Mouse (Mus musculus): ENCODE results near the gene Exd1. TPM values are rescaled to one million over a fixed set of nuclear protein-coding genes. Genes with fewer than 3 reads are reported as not detected.

The Exd1 gene
- total RNA-seq, 1 experiment: 2.0 TPM

DNA sequence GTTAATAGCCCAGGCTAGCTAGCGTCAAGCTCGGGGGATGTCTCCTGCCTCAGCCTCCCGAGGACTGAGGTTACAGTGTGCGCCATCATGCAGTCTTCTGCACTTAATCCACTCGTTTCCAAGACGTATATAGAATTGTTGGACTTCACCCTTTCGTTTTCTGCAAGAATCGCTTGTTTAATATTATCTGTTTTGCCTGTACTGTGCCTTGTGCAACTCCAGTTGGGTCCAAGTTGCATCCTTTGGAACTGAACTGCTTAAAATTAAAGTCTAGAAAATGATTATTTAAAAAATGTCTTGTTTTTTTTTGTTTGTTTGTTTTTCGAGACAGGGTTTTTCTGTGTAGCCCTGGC is 69.1 kb downstream of the Exd1 start:
- TF ChIP-seq CHD2 (IDR thresholded peaks at IDR 0.05; ENCODE audit: low read depth, low read length): no peak
- no peak for TF ChIP-seq MAFK (IDR thresholded peaks at IDR 0.05; ENCODE audit: insufficient read depth, low read depth, low read length)
- no peak for TF ChIP-seq ZC3H11A (IDR thresholded peaks at IDR 0.05; ENCODE audit: borderline replicate concordance, low read depth, low read length)
- TF ChIP-seq ZNF384 (IDR thresholded peaks at IDR 0.05; ENCODE audit: low read depth, low read length): no peak
- no peak for TF ChIP-seq HCFC1 (IDR thresholded peaks at IDR 0.05; ENCODE audit: borderline replicate concordance, insufficient read depth, low read length)
- in situ Hi-C loops (cut with MboI; ENCODE audit: low sequenced_read_pairs in 2 of 2, unreplicated experiment in 2 of 2): no loop called here
- no peak for DNase-seq (ENCODE audit: low read depth, low spot score)
- Histone ChIP-seq H3K9ac (ENCODE audit: insufficient read depth, low read depth, low read length, poor library complexity, severe bottlenecking) (peak overlapping the region; percentile 94), H3K4me1 (ENCODE audit: control insufficient read depth in 2 of 2, insufficient read depth in 2 of 2, low read length in 2 of 2, poor library complexity in 1 of 2) (peaks cover 2 to 6% of the 10 kb centered on the region in 2 experiments; a peak in 3 of 4 replicates), H3K27ac (ENCODE audit: insufficient read depth, low read depth, low read length, poor library complexity, severe bottlenecking) (peak overlapping the region; percentile 93), H3K36me3 (ENCODE audit: control insufficient read depth, insufficient read depth, low read length, poor library complexity, severe bottlenecking) (no peaks in the 10 kb centered on the region), H3K4me3 (ENCODE audit: insufficient read depth in 1 of 2, low read depth in 1 of 2, low read length in 2 of 2, poor library complexity in 1 of 2, severe bottlenecking in 1 of 2) (peak overlapping the region; percentile 80 to 82), H3K9me3 (ENCODE audit: control insufficient read depth, insufficient read depth, low read depth, low read length) (no peaks in the 10 kb centered on the region)

DNA sequence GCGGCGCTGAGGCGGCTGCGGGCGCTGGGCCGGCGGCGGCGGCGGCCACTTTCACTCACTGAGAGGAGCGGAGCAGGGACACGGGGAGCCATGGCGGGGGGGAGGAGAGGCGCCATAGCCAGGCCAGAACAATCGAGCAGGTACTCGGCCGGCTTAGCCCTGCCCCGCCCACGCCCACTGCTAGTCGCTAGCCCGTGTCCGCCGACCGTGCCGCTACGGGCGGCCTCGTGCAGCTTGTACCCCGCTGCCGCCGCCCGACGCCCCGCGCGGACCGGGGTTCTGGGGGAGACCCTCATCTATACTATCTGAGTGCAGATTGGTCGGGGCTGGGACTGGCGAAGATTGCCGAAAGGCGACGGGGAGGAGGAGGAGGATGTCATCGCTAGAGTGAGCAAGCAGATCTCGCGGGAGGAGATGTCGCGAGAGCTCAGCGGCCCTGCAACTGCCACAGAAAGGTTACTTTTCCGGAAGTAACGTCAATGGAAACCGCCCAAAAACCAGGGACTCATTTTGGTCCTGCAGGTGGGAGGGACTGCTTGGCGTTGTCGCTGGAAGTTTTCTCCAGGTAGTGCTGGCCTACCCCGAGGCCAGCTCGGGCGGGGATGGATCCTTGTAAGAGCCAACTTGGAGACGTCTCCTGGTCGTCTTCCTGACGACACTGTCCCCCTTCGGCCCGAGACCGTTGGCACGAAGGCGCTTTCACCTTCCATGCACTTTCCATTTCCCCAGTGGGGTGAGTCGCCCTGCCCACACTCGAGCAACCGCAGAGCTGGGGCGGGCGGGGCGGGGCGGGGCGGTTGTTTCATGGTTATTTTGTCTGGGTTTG is 69.6 kb downstream of the Exd1 start, which contains the start of gene Ino80:
Gene Ino80 (minus strand): TSS at position 117 of the 826 bp plus-strand sequence.
- H3K4me1 ChIP-seq (ENCODE audit: control insufficient read depth in 2 of 2, insufficient read depth in 2 of 2, low read length in 2 of 2, poor library complexity in 1 of 2): peaks cover 2 to 6% of the 10 kb centered on the region in 2 experiments; a peak in 3 of 4 replicates
- H3K4me3 ChIP-seq (ENCODE audit: insufficient read depth in 1 of 2, low read depth in 1 of 2, low read length in 2 of 2, poor library complexity in 1 of 2, severe bottlenecking in 1 of 2): peak within 1 kb of the TSS; percentile 80 to 82
- TF ChIP-seq CHD2 (IDR thresholded peaks at IDR 0.05; ENCODE audit: low read depth, low read length): peak; percentile 97
- no peak for TF ChIP-seq ZC3H11A (IDR thresholded peaks at IDR 0.05; ENCODE audit: borderline replicate concordance, low read depth, low read length)
- TF ChIP-seq MAFK (IDR thresholded peaks at IDR 0.05; ENCODE audit: insufficient read depth, low read depth, low read length): peak; percentile 93
- TF ChIP-seq HCFC1 (IDR thresholded peaks at IDR 0.05; ENCODE audit: borderline replicate concordance, insufficient read depth, low read length): peak; percentile 77
- no peak for TF ChIP-seq ZNF384 (IDR thresholded peaks at IDR 0.05; ENCODE audit: low read depth, low read length)
- peak; percentile 97 for DNase-seq (ENCODE audit: low read depth, low spot score)
- no peaks in the 10 kb centered on the region for H3K36me3 ChIP-seq (ENCODE audit: control insufficient read depth, insufficient read depth, low read length, poor library complexity, severe bottlenecking)
- H3K9ac ChIP-seq (ENCODE audit: insufficient read depth, low read depth, low read length, poor library complexity, severe bottlenecking): peak within 1 kb of the TSS; percentile 99
- peak within 1 kb of the TSS; percentile 97 for H3K27ac ChIP-seq (ENCODE audit: insufficient read depth, low read depth, low read length, poor library complexity, severe bottlenecking)
- no peaks in the 10 kb centered on the region for H3K9me3 ChIP-seq (ENCODE audit: control insufficient read depth, insufficient read depth, low read depth, low read length)
- in situ Hi-C loops (cut with MboI; ENCODE audit: low sequenced_read_pairs in 2 of 2, unreplicated experiment in 2 of 2): no loop called here

DNA sequence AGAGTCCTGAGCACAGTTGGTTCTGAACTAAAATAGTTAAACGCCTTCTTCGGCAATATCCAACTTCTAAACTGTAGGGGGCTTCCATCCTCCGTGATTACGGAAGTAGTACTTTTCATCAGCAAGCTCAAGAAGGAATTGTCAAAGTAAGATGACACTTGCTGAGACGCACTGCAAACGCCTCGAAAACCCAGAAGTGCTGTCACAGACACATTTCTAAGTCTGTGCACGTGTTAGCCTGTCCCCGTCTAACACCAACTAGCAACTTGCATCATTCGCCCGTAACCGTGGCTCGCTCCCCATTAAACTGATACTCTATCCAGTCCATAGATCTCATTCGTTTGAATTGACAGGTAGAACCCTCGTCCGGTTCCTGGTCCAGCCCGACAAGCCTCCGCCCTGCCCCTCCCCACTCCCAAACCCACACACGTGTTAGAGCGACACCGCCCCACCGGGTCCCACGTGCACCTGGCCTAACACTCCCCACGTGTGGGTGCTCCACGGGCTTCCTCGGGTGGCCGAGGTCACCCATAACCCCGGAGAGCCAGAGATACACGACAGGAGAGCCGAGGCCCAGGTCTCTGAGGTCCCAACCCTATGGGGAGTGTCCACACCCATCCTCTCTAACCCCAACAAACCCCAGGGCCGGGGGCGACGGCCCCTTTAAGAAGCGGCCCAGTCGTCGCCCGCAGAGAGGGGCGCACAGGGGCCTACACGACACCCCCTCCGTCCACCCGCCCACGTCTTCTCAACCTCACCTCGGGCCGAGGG is 70.6 kb downstream of the Exd1 start:
- Histone ChIP-seq H3K27ac (ENCODE audit: insufficient read depth, low read depth, low read length, poor library complexity, severe bottlenecking) (peak overlapping the region; percentile 97), H3K4me1 (ENCODE audit: control insufficient read depth in 2 of 2, insufficient read depth in 2 of 2, low read length in 2 of 2, poor library complexity in 1 of 2) (peaks cover 2 to 6% of the 10 kb centered on the region in 2 experiments; a peak in 3 of 4 replicates), H3K4me3 (ENCODE audit: insufficient read depth in 1 of 2, low read depth in 1 of 2, low read length in 2 of 2, poor library complexity in 1 of 2, severe bottlenecking in 1 of 2) (peak overlapping the region; percentile 80 to 82), H3K9me3 (ENCODE audit: control insufficient read depth, insufficient read depth, low read depth, low read length) (no peaks in the 10 kb centered on the region), H3K36me3 (ENCODE audit: control insufficient read depth, insufficient read depth, low read length, poor library complexity, severe bottlenecking) (0 out of 2 replicates have a peak, but pooled peaks cover 3% of the 10 kb centered on the region), H3K9ac (ENCODE audit: insufficient read depth, low read depth, low read length, poor library complexity, severe bottlenecking) (peak overlapping the region; percentile 99)
- no peak for DNase-seq (ENCODE audit: low read depth, low spot score)
- TF ChIP-seq HCFC1 (IDR thresholded peaks at IDR 0.05; ENCODE audit: borderline replicate concordance, insufficient read depth, low read length) (peak; percentile 25; the same call in 1 of the 2 replicates), ZNF384 (IDR thresholded peaks at IDR 0.05; ENCODE audit: low read depth, low read length) (no peak)
- in situ Hi-C loops (cut with MboI; ENCODE audit: low sequenced_read_pairs in 2 of 2, unreplicated experiment in 2 of 2): no loop called here

DNA sequence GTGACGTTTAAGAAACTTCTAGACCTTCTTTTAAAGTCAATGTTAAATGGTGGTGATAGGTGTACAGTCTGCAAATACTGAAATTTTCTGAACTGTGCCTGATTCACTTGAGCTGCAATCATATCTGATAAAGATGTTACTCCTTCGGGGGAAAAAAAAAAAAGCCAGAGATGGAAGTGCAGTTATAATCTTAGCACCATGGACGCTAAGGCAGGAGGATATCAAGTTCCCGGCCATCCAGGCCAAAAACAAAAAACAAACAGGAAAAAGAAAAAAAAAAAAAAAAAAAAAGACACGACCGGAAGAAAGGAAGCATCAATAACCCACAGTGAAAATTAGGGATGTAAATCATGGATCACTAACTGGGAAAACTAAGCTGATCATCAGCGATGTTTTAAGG is 71.3 kb downstream of the Exd1 start:
- TF ChIP-seq HCFC1 (IDR thresholded peaks at IDR 0.05; ENCODE audit: borderline replicate concordance, insufficient read depth, low read length): no peak
- TF ChIP-seq ZNF384 (IDR thresholded peaks at IDR 0.05; ENCODE audit: low read depth, low read length): no peak
- no peak for TF ChIP-seq MAFK (IDR thresholded peaks at IDR 0.05; ENCODE audit: insufficient read depth, low read depth, low read length)
- TF ChIP-seq CHD2 (IDR thresholded peaks at IDR 0.05; ENCODE audit: low read depth, low read length): no peak
- H3K4me1 ChIP-seq (ENCODE audit: control insufficient read depth in 2 of 2, insufficient read depth in 2 of 2, low read length in 2 of 2, poor library complexity in 1 of 2): peaks cover 2 to 6% of the 10 kb centered on the region in 2 experiments; a peak in 3 of 4 replicates
- H3K4me3 ChIP-seq (ENCODE audit: insufficient read depth in 1 of 2, low read depth in 1 of 2, low read length in 2 of 2, poor library complexity in 1 of 2, severe bottlenecking in 1 of 2): peak overlapping the region; percentile 80 to 82
- H3K9me3 ChIP-seq (ENCODE audit: control insufficient read depth, insufficient read depth, low read depth, low read length): no peaks in the 10 kb centered on the region
- DNase-seq (ENCODE audit: low read depth, low spot score): no peak
- H3K9ac ChIP-seq (ENCODE audit: insufficient read depth, low read depth, low read length, poor library complexity, severe bottlenecking): peak overlapping the region; percentile 99; the same call in 1 of the 2 replicates
- no peak overlapping the region; the same call in 1 of the 2 replicates for H3K27ac ChIP-seq (ENCODE audit: insufficient read depth, low read depth, low read length, poor library complexity, severe bottlenecking)
- in situ Hi-C loops (cut with MboI; ENCODE audit: low sequenced_read_pairs in 2 of 2, unreplicated experiment in 2 of 2): no loop called here
- H3K36me3 ChIP-seq (ENCODE audit: control insufficient read depth, insufficient read depth, low read length, poor library complexity, severe bottlenecking): peaks cover 3% of the 10 kb centered on the region; the same call in 1 of the 2 replicates

Other genes starting within 250 kb of the Exd1 start
- 0.27 and 0.42 TPM in 2 replicates for gene Dll4, start 221.8 kb downstream of the Exd1 start, total RNA-seq (2012; rRNA removed)
- 20.9 and 31.0 TPM in 2 replicates for gene Chac1, start 196.4 kb downstream of the Exd1 start, total RNA-seq (2012; rRNA removed)
- gene Ino80, start 69.9 kb downstream of the Exd1 start, total RNA-seq (2012; rRNA removed): 38.8 and 39.2 TPM in 2 replicates
- 21.5 and 29.7 TPM in 2 replicates for gene Chp1, start 70 bp upstream of the Exd1 start, total RNA-seq (2012; rRNA removed)
- 24.7 and 28.4 TPM in 2 replicates for gene Nusap1, start 70.7 kb upstream of the Exd1 start, total RNA-seq (2012; rRNA removed)
- 23.6 and 27.1 TPM in 2 replicates for gene Oip5, start 70.8 kb upstream of the Exd1 start, total RNA-seq (2012; rRNA removed)
- gene Ndufaf1, start 115.2 kb upstream of the Exd1 start, total RNA-seq (2012; rRNA removed): 14.4 and 18.6 TPM in 2 replicates
- 10.3 and 12.1 TPM in 2 replicates for gene Rtf1, start 127.4 kb upstream of the Exd1 start, total RNA-seq (2012; rRNA removed)
- 9.2 and 16.4 TPM in 2 replicates for gene Itpka, start 194.7 kb upstream of the Exd1 start, total RNA-seq (2012; rRNA removed)
- 0.85 and 2.8 TPM in 2 replicates for gene Ltk, start 212.8 kb upstream of the Exd1 start, total RNA-seq (2012; rRNA removed)
- gene Rpap1, start 239.9 kb upstream of the Exd1 start, total RNA-seq (2012; rRNA removed): 46.6 and 81.9 TPM in 2 replicates

Measured in ES-E14 (cell line).